Mouse (Mus musculus): ENCODE measurements around the gene 4933402N22Rik.
"Not testable (repeated sequence)": the region's sequence is repeated elsewhere in the genome, so short reads cannot be mapped to it uniquely, and the experiment has no call there.

Gene 4933402N22Rik

GRCm38 (mm10) chr5:11917743-11918142 is at the start of gene 4933402N22Rik:
4933402N22Rik (plus strand) TSS chr5:11918043.
- DNase-seq (ENCODE audit: low spot score): not testable (repeated sequence)

GRCm38 (mm10) chr5:11923790-11924189 is 5.9 kb downstream of the 4933402N22Rik start:
- DNase-seq (ENCODE audit: low spot score): not testable (repeated sequence)

Data from ovary, adult 18-20 months (tissue).